Mouse (Mus musculus): ENCODE measurements around the gene Jph3.

GRCm38 (mm10) chr8:121729323-121729722, at the start of gene Jph3:
- TF ChIP-seq CTCF (IDR thresholded peaks at IDR 0.05; ENCODE audit: low read depth) (no peak), EP300 (IDR thresholded peaks at IDR 0.05; ENCODE audit: low read depth) (no peak)

All from liver, postnatal 0 days (tissue).